Mouse (Mus musculus) heart, postnatal 4 days (tissue): ENCODE data around the gene Spag17. TPM values are rescaled to one million over a fixed set of nuclear protein-coding genes. Genes with fewer than 3 reads are reported as not detected.

ENCODE experiments used
- DNase-seq: peaks from one replicate; pipeline ENCODE4 v3.0.0; 2021
- total RNA-seq, 2 experiments: library from RNA; stranded (reverse); gene quantifications; 2 replicates each; pipeline ENCODE4 v1.2.3; 2021

The Spag17 gene
- total RNA-seq, 2 experiments from 2014 or later = not detected

DNA sequence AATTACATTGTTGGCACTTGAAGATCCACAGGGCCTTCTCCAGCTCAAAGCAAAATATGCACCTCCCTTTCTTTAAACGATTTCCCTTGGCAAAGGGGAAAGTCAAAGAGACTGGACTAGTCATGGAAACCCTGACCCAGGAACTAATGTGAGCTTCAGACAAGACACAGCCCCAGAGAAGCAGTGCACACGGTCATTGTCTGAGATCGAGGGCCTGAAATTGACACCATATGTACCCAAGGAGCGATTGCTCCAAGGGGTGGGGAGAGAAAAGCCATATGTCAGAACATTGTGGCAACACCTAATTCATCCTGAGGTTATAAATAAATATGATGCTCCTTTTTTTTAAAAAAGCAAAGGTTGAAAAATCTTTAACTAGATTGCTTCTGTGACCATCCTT, 80.7 kb downstream of the Spag17 start:
- no peak for DNase-seq

- no peak for DNase-seq
Measured at GRCm38 (mm10) chr3:99966285-99966684, 81.1 kb downstream of the Spag17 start.

- DNase-seq = peak; percentile 5
Measured at GRCm38 (mm10) chr3:99970766-99971165, 85.6 kb downstream of the Spag17 start.

GRCm38 (mm10) chr3:99981046-99981445, 95.8 kb downstream of the Spag17 start:
- no peak for DNase-seq

GRCm38 (mm10) chr3:100004676-100005075, 119.5 kb downstream of the Spag17 start:
- no peak for DNase-seq

DNA sequence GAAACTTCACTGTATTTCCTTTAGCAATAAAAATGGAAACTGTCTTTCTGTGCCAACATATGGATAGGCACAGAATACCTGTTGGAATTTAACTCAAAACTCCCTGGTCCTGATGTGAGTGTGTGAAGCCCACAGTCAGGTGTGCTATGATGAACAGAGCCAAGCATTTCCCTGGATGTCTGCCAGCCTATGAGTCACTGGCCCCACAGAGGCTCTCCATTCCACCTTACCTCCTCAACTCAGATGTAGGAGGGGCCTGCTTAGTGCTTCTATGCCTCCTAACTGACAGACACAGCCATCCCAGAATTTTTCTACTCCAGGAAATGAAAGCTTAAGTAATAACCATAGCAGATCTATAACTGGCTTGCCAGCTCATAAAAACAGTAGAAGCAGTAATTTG, 124.6 kb downstream of the Spag17 start:
- no peak for DNase-seq

DNA sequence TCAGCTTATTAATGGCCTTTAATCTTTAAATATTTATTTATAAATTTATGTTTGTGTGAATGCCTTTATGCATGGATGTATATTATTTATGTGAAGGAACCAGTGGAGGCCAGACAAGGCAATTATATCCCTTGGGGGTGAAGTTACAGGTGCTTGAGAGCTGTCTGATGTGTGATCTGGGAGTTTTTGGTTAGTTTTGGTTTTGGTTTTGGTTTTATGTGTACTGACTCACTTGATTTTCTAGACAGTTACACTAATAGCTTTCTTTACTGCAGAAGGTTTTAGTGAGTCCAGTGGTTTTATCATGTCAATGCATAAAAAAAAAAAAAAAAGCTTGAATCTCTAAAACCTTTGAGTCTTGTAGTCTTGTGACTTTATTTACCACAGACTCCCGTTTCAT, 128.9 kb downstream of the Spag17 start:
- DNase-seq = no peak

- DNase-seq = no peak
Measured at GRCm38 (mm10) chr3:100031291-100031690, 146.1 kb downstream of the Spag17 start.

DNA sequence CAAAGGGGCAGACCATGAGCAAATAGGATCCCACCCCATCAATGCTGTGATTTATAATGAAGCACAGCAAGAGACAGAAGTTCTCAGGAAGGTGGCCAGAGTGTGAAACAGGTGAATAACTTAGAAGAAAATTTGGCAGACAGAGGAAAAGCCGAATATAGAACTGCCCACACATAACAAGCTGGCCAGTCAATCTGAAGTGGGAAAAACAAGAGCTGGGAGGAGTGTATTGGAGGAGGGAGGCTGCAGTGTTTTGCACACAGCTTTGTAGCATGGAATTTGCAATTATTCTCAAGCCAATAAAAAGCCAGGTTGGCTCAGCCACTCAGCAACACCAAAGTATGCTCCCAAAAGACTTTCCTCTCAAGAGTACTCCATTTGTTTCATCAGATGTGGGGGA, 147.8 kb downstream of the Spag17 start:
- DNase-seq = no peak

DNA sequence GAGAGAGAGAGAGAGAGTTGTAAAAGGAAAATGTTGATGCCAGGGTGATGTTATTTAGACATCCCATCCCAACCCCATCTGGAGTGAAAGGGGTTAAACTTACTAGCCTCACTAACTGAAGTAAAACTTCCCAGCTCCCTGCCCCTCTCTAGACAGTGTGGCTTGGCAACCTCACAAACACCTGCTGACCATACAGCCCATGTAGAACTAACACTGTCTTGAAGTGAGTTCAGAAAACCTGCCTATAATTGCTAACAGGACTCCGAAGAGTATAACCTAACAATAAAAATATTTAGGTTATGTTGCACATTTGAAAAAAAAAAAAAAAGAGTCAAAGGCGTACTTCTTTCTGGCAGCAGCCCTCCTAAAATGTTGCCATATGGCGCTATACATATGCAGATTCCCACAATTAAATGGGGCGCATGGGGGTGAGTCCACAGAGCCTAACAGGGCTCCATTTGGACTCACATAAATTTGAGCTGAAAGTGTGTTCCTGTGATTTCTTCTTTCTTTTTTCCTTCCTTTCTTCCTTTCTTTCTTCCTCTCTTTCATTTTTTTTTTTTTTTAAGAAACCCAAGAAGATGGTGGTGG, 149.3 kb downstream of the Spag17 start:
- no peak for DNase-seq

DNA sequence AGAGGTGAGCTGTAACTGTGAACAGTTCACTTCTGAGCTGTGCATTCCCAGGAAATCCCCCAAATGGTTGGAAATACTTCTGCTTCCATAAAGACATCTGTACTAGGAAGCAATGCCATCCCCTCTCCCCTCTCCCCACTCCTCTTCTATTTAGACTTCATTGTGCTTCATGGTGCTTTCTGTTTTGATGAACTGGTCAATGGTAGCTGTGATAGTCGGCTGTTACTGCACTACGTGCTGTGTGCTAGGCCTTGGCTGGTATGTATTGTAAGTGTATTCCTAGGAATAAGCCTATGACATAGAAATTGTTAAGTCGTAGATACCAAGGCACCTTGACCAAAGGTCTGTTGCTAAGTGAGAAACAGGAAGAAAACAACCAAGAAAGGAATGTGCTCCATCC, 149.9 kb downstream of the Spag17 start:
- no peak for DNase-seq

- DNase-seq = no peak
Measured at GRCm38 (mm10) chr3:100036846-100037245, 151.6 kb downstream of the Spag17 start.

DNA sequence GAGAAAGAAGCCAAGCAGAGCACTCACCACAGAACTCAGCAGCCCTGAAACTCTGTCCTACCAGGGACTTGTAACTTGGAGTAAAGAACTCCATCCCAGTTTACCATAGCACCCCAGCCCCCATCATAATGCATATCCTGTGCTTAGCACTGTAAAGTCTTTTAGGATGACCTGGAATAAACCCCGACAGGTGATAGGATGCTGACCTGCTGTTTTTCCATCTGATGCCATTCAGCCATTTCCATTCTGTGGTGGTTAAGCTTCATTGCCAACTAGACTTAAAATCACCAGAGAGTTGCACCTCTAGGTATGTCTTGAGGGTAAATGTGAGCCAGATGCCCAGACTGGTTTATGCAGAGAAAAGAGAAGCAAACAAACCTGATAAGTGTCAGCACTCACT, 189.2 kb downstream of the Spag17 start:
- no peak for DNase-seq

GRCm38 (mm10) chr3:100102386-100103092, 217.3 kb downstream of the Spag17 start:
- no peak for DNase-seq

GRCm38 (mm10) chr3:100106736-100107135, 221.5 kb downstream of the Spag17 start:
- DNase-seq = no peak

- DNase-seq = no peak
Measured at GRCm38 (mm10) chr3:100118681-100119080, 233.5 kb downstream of the Spag17 start.

- no peak for DNase-seq
Measured at GRCm38 (mm10) chr3:100121961-100122360, 236.8 kb downstream of the Spag17 start.

- no peak for DNase-seq
Measured at GRCm38 (mm10) chr3:100122445-100122844, 237.2 kb downstream of the Spag17 start.

DNA sequence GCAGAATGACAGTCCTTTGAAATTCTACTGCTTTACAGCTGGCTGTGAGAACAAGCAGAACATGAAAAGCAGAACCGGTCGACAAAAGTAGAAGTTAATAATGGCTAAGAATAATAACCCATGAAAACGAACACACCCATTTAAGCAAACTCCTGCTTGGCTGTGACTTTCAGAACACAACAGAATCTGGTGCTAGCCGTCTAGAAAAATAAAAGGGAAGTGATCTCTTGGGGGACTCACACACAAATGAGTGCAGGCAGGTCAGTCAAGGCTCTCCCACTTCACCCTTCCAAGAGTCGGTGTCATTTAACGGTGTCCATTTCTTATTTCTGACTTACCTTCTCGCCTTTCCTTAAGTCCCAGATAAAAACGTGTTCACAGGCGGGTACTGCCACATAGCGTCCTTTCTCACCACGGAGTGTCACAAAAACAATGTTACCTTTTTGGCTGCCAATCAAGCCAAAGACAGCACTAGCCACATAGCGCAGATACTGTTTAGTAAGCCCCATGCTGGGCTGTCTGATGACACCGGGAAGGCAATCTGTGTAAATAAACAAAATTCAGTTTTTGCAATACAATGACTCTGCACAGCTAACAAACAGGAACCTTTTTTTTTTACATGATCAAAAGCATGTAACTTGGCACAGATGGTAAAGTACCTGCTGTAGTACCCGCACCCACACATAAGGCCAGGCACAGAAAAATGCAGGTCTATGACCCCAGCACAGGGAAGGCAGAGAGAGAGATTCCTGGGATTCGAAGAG, 275.7 kb downstream of the Spag17 start:
- no peak for DNase-seq

- DNase-seq = no peak
Measured at GRCm38 (mm10) chr3:100161665-100162314, 276.6 kb downstream of the Spag17 start.

GRCm38 (mm10) chr3:100162315-100163105, 277.3 kb downstream of the Spag17 start, which contains the start of the genes Gdap2 and Wdr3:
TSS of gene Gdap2 (plus strand) at chr3:100162381.
TSS of gene Wdr3 (minus strand) at chr3:100162407.
- peak; percentile 95 for DNase-seq

GRCm38 (mm10) chr3:100163556-100163955, 278.4 kb downstream of the Spag17 start:
- DNase-seq = no peak
